Mouse (Mus musculus): ENCODE results near the gene Psmd14. TPM values are rescaled to one million over a fixed set of nuclear protein-coding genes. Genes with fewer than 3 reads are reported as not detected.
A peak's percentile ranks its signal among the peaks of the same experiment; 100 is the strongest.

Gene Psmd14
- total RNA-seq (2021) = 100 to 1,000 TPM in 1 of 2 experiments, 10 to 100 TPM in 1; 97.0 to 112 TPM
- long read RNA-seq, experiment 1, transcript Psmd14-201 (12 exons, 1,541 nt) = major isoform, 129 of 135 reads
- long read RNA-seq, experiment 1, partial matches to known transcripts = 3 of 135 reads
- long read RNA-seq, experiment 1, other reads (novel, unspliced or antisense) = 1 of 135 reads
- long read RNA-seq, experiment 2, transcript Psmd14-201 (12 exons, 1,541 nt) = major isoform, 33 of 36 reads
- long read RNA-seq, experiment 2, partial matches to known transcripts = 1 of 36 reads
- long read RNA-seq, experiment 2, other reads (novel, unspliced or antisense) = 2 of 36 reads

GRCm38 (mm10) chr2:61711108-61712040 lies at the start of gene Psmd14:
TSS of gene Psmd14 (plus strand) at chr2:61711694.
- DNase-seq = peak; percentile 91 to 95

GRCm38 (mm10) chr2:61662833-61663232 lies 48.7 kb upstream of the Psmd14 start:
- no peak for DNase-seq

- DNase-seq = no peak
Measured at GRCm38 (mm10) chr2:61663573-61664241, 47.8 kb upstream of the Psmd14 start.

GRCm38 (mm10) chr2:61667420-61667819 lies 44.1 kb upstream of the Psmd14 start:
- peak in 1 of 2 experiments; percentile 18 for DNase-seq

GRCm38 (mm10) chr2:61668260-61668659 lies 43.2 kb upstream of the Psmd14 start:
- peak; percentile 61 to 76 for DNase-seq

- DNase-seq = no peak
Measured at GRCm38 (mm10) chr2:61674555-61674954, 36.9 kb upstream of the Psmd14 start.

GRCm38 (mm10) chr2:61681572-61681971 lies 29.9 kb upstream of the Psmd14 start:
- DNase-seq = no peak

GRCm38 (mm10) chr2:61686533-61686932 lies 25.0 kb upstream of the Psmd14 start:
- DNase-seq = no peak

GRCm38 (mm10) chr2:61689086-61689485 lies 22.4 kb upstream of the Psmd14 start:
- DNase-seq = no peak

- DNase-seq = no peak
Measured at GRCm38 (mm10) chr2:61709570-61709969, 1.9 kb upstream of the Psmd14 start.

- DNase-seq = no peak
Measured at GRCm38 (mm10) chr2:61712526-61712925, 1.0 kb downstream of the Psmd14 start.

- DNase-seq = no peak
Measured at GRCm38 (mm10) chr2:61722401-61722982, 11.0 kb downstream of the Psmd14 start.

GRCm38 (mm10) chr2:61732802-61733486 lies 21.4 kb downstream of the Psmd14 start:
- DNase-seq = no peak

- DNase-seq = no peak
Measured at GRCm38 (mm10) chr2:61734175-61734574, 22.7 kb downstream of the Psmd14 start.

- DNase-seq = no peak
Measured at GRCm38 (mm10) chr2:61746051-61746450, 34.6 kb downstream of the Psmd14 start.

- no peak for DNase-seq
Measured at GRCm38 (mm10) chr2:61746580-61746979, 35.1 kb downstream of the Psmd14 start.

GRCm38 (mm10) chr2:61747411-61747810 lies 35.9 kb downstream of the Psmd14 start:
- no peak for DNase-seq

- DNase-seq = no peak
Measured at GRCm38 (mm10) chr2:61750702-61751101, 39.2 kb downstream of the Psmd14 start.

GRCm38 (mm10) chr2:61751286-61751685 lies 39.8 kb downstream of the Psmd14 start:
- DNase-seq = no peak

- no peak for DNase-seq
Measured at GRCm38 (mm10) chr2:61752362-61752761, 40.9 kb downstream of the Psmd14 start.

GRCm38 (mm10) chr2:61754989-61755388 lies 43.5 kb downstream of the Psmd14 start:
- DNase-seq = no peak

All from adrenal gland, postnatal 36 days (tissue).